8 mouse cellular contexts compared by ENCODE assay signal in genomic region chr7:81744145-81744544, GRCm38 (mm10). TPM values are rescaled to one million over a fixed set of nuclear protein-coding genes. Genes with fewer than 3 reads are reported as not detected.
DNase-seq lines count a peak whose midpoint lies in the region; ATAC-seq and TF ChIP-seq lines count a peak whose summit lies in the region.

No protein-coding gene starts in this region.

- no peaks in the 10 kb centered on the region for H3K36me3 ChIP-seq in heart, postnatal 0 days (replicated peaks; ENCODE audit: control insufficient read depth, insufficient read depth, low read length)
- H3K36me3 ChIP-seq in heart, embryonic 12.5 days = no peaks in the 10 kb centered on the region
- no peaks in the 10 kb centered on the region for H3K36me3 ChIP-seq in intestine, embryonic 15.5 days
- H3K36me3 ChIP-seq in midbrain, embryonic 16.5 days (ENCODE audit: control insufficient read depth, insufficient read depth, low read length) = no peaks in the 10 kb centered on the region

- no peaks in the 10 kb centered on the region for H3K9me3 ChIP-seq in heart, postnatal 0 days (replicated peaks; ENCODE audit: control insufficient read depth, low read length)
- H3K9me3 ChIP-seq in heart, embryonic 12.5 days (replicated peaks) = 0 out of 2 replicates have a peak, but pooled peaks cover 5% of the 10 kb centered on the region
- no peaks in the 10 kb centered on the region for H3K9me3 ChIP-seq in intestine, embryonic 15.5 days
- no peaks in the 10 kb centered on the region for H3K9me3 ChIP-seq in midbrain, embryonic 16.5 days (replicated peaks; ENCODE audit: control insufficient read depth, low read length, poor library complexity, severe bottlenecking)

- no peak overlapping the region for H3K4me2 ChIP-seq in heart, postnatal 0 days (ENCODE audit: low read depth, low read length)
- H3K4me2 ChIP-seq in heart, embryonic 12.5 days = no peak overlapping the region
- no peak overlapping the region for H3K4me2 ChIP-seq in intestine, embryonic 15.5 days (replicated peaks)
- H3K4me2 ChIP-seq in midbrain, embryonic 16.5 days (ENCODE audit: low read length) = no peak overlapping the region

- no peak overlapping the region for H3K27ac ChIP-seq in heart, postnatal 0 days (ENCODE audit: low read depth)
- no peak overlapping the region; the same call in 1 of the 2 replicates for H3K27ac ChIP-seq in heart, embryonic 12.5 days (ENCODE audit: poor library complexity, severe bottlenecking)
- H3K27ac ChIP-seq in intestine, embryonic 15.5 days = no peak overlapping the region
- no peak overlapping the region for H3K27ac ChIP-seq in midbrain, embryonic 16.5 days (ENCODE audit: low read length)

- H3K27me3 ChIP-seq in heart, postnatal 0 days (ENCODE audit: control insufficient read depth, insufficient read depth, low read length) = no peaks in the 10 kb centered on the region
- H3K27me3 ChIP-seq in heart, embryonic 12.5 days (replicated peaks) = no peaks in the 10 kb centered on the region
- H3K27me3 ChIP-seq in intestine, embryonic 15.5 days (replicated peaks) = no peaks in the 10 kb centered on the region
- no peaks in the 10 kb centered on the region for H3K27me3 ChIP-seq in midbrain, embryonic 16.5 days (ENCODE audit: control insufficient read depth, insufficient read depth, low read depth, low read length)

- WGBS in heart, postnatal 0 days = 43% methylated on average over 4 of the region's 4 CpGs
- WGBS in heart, embryonic 12.5 days = 56% methylated on average over 4 of the region's 4 CpGs
- 65% methylated on average over 4 of the region's 4 CpGs for WGBS in intestine, embryonic 15.5 days
- 78% methylated on average over 4 of the region's 4 CpGs for WGBS in midbrain, embryonic 16.5 days

- TF ChIP-seq CTCF in heart, postnatal 0 days (IDR thresholded peaks at IDR 0.05; ENCODE audit: low read depth) = peak; percentile 77

- TF ChIP-seq EP300 in heart, postnatal 0 days (IDR thresholded peaks at IDR 0.05; ENCODE audit: low read depth) = no peak

- peak; percentile 78 for ATAC-seq in heart, postnatal 0 days (ENCODE audit: insufficient read depth, low read depth)
- no peak for ATAC-seq in heart, embryonic 12.5 days (ENCODE audit: insufficient number of reproducible peaks, low FRiP score)
- peak; percentile 71 for ATAC-seq in intestine, embryonic 15.5 days
- no peak for ATAC-seq in midbrain, embryonic 16.5 days

- H3K4me1 ChIP-seq in heart, postnatal 0 days (ENCODE audit: control insufficient read depth, insufficient read depth) = no peaks in the 10 kb centered on the region
- 0 out of 2 replicates have a peak, but pooled peaks cover 5% of the 10 kb centered on the region for H3K4me1 ChIP-seq in heart, embryonic 12.5 days (replicated peaks)
- H3K4me1 ChIP-seq in intestine, embryonic 15.5 days (replicated peaks) = no peaks in the 10 kb centered on the region
- no peaks in the 10 kb centered on the region for H3K4me1 ChIP-seq in midbrain, embryonic 16.5 days (ENCODE audit: control insufficient read depth, insufficient read depth, low read length)

- H3K9ac ChIP-seq in heart, postnatal 0 days (replicated peaks; ENCODE audit: low read depth, low read length) = no peak overlapping the region
- no peak overlapping the region for H3K9ac ChIP-seq in heart, embryonic 12.5 days
- no peak overlapping the region for H3K9ac ChIP-seq in intestine, embryonic 15.5 days
- H3K9ac ChIP-seq in midbrain, embryonic 16.5 days (ENCODE audit: low read depth, low read length) = no peak overlapping the region

- peak; percentile 73 for DNase-seq in heart, postnatal 0 days (ENCODE audit: low spot score)
- peak; percentile 44 for DNase-seq in ES-CJ7 (ENCODE audit: low read depth, low spot score)
- peak; percentile 35 for DNase-seq in c-Kit-positive CD71-negative TER-119-negative erythroid progenitor cells, embryonic 14.5 days (ENCODE audit: low read depth)
- peak; percentile 24 for DNase-seq in retina, embryonic 14.5 days (ENCODE audit: low spot score)
- DNase-seq in spleen, postnatal 14 days (ENCODE audit: low spot score in 2 of 2) = no peak

- H3K4me3 ChIP-seq in heart, postnatal 0 days (ENCODE audit: low read depth, low read length) = no peak overlapping the region
- no peak overlapping the region for H3K4me3 ChIP-seq in heart, embryonic 12.5 days
- H3K4me3 ChIP-seq in intestine, embryonic 15.5 days (replicated peaks) = no peak overlapping the region
- H3K4me3 ChIP-seq in midbrain, embryonic 16.5 days (ENCODE audit: low read depth, low read length) = no peak overlapping the region

RNA-seq across cellular contexts. Expression of gene Ramac, which starts 18.6 kb away (rescaled TPM):
- total RNA-seq in heart, postnatal 0 days (2014; rRNA removed; ENCODE audit: low replicate concordance) = 30.6 and 58.0 TPM in 2 replicates
- polyA plus RNA-seq in heart, postnatal 0 days (2015; fragmentation: Nextera tagmentation; extraction: Ambion mirVana) = 88.2 and 98.1 TPM in 2 replicates
- 82.4 and 84.5 TPM in 2 replicates for polyA plus RNA-seq in heart, embryonic 12.5 days (2016; fragmentation: Nextera tagmentation; extraction: Ambion mirVana)
- polyA plus RNA-seq in intestine, embryonic 15.5 days (2015; fragmentation: Nextera tagmentation; extraction: Ambion mirVana) = 132 and 147 TPM in 2 replicates
- 165 and 169 TPM in 2 replicates for polyA plus RNA-seq in midbrain, embryonic 16.5 days (2015; fragmentation: Nextera tagmentation; extraction: Ambion mirVana)

RNA-seq across cellular contexts. Expression of gene Homer2, which starts 36.8 kb away (rescaled TPM):
- 19.5 and 31.8 TPM in 2 replicates for total RNA-seq in heart, postnatal 0 days (2014; rRNA removed; ENCODE audit: low replicate concordance)
- 51.3 and 52.5 TPM in 2 replicates for polyA plus RNA-seq in heart, postnatal 0 days (2015; fragmentation: Nextera tagmentation; extraction: Ambion mirVana)
- polyA plus RNA-seq in heart, embryonic 12.5 days (2016; fragmentation: Nextera tagmentation; extraction: Ambion mirVana) = 121 and 122 TPM in 2 replicates
- polyA plus RNA-seq in intestine, embryonic 15.5 days (2015; fragmentation: Nextera tagmentation; extraction: Ambion mirVana) = 46.6 and 46.9 TPM in 2 replicates
- polyA plus RNA-seq in midbrain, embryonic 16.5 days (2015; fragmentation: Nextera tagmentation; extraction: Ambion mirVana) = 16.3 and 20.1 TPM in 2 replicates

RNA-seq across cellular contexts. Expression of gene 3110040N11Rik, which starts 45.1 kb away (rescaled TPM):
- total RNA-seq in heart, postnatal 0 days (2014; rRNA removed; ENCODE audit: low replicate concordance) = 28.7 and 33.4 TPM in 2 replicates
- 34.6 and 38.5 TPM in 2 replicates for polyA plus RNA-seq in heart, postnatal 0 days (2015; fragmentation: Nextera tagmentation; extraction: Ambion mirVana)
- 36.8 and 37.5 TPM in 2 replicates for polyA plus RNA-seq in heart, embryonic 12.5 days (2016; fragmentation: Nextera tagmentation; extraction: Ambion mirVana)
- 47.2 and 52.1 TPM in 2 replicates for polyA plus RNA-seq in intestine, embryonic 15.5 days (2015; fragmentation: Nextera tagmentation; extraction: Ambion mirVana)
- polyA plus RNA-seq in midbrain, embryonic 16.5 days (2015; fragmentation: Nextera tagmentation; extraction: Ambion mirVana) = 53.2 and 58.7 TPM in 2 replicates

Comparison
In these comparisons a context has a peak if more than half of its experiments do, and no peak if none do; other contexts are left out.
1. ATAC-seq: peak in heart, postnatal 0 days (single experiment) and intestine, embryonic 15.5 days (single experiment); none in heart, embryonic 12.5 days (single experiment) and midbrain, embryonic 16.5 days (single experiment).
2. DNase-seq: peak in heart, postnatal 0 days (single experiment), ES-CJ7 (single experiment), c-Kit-positive CD71-negative TER-119-negative erythroid progenitor cells, embryonic 14.5 days (single experiment) and retina, embryonic 14.5 days (single experiment); none in spleen, postnatal 14 days (0 of 2).